Mouse (Mus musculus) midbrain, embryonic 15.5 days (tissue): ENCODE measurements around the gene Bnc2. TPM values are rescaled to one million over a fixed set of nuclear protein-coding genes. Genes with fewer than 3 reads are reported as not detected.

Experiments used
- ATAC-seq: fragments of 200-750 bp; cut with Nextera tagmentation; replicated peaks from 2 replicates; pipeline ENCODE4 v1.8.0; 2017; ENCODE audit warnings: moderate TSS enrichment
- H3K27ac ChIP-seq: fragments of 300-500 bp; sonication (generic); 2 replicates; pipeline ENCODE4 v1.5.1; 2015; ENCODE audit warnings: mild to moderate bottlenecking, inconsistent platforms
- H3K27me3 ChIP-seq: fragments of 300-500 bp; sonication (generic); replicated peaks from 2 replicates; pipeline ENCODE4 v1.6.1; 2015; ENCODE audit warnings: inconsistent platforms
- H3K36me3 ChIP-seq: fragments of 300-500 bp; sonication (generic); replicated peaks from 2 replicates; pipeline ENCODE4 v1.6.1; 2015; ENCODE audit warnings: inconsistent platforms
- H3K4me1 ChIP-seq: fragments of 300-500 bp; sonication (generic); 2 replicates; pipeline ENCODE4 v1.6.1; 2015; ENCODE audit warnings: inconsistent platforms
- H3K4me2 ChIP-seq: fragments of 300-500 bp; sonication (generic); 2 replicates; pipeline ENCODE4 v1.6.1; 2015; ENCODE audit warnings: inconsistent platforms, mild to moderate bottlenecking, moderate library complexity
- H3K4me3 ChIP-seq: fragments of 300-500 bp; sonication (generic); 2 replicates; pipeline ENCODE4 v1.5.1; 2015; ENCODE audit warnings: mild to moderate bottlenecking, inconsistent platforms
- H3K9ac ChIP-seq: fragments of 300-500 bp; sonication (generic); 2 replicates; pipeline ENCODE4 v1.6.1; 2015; ENCODE audit warnings: mild to moderate bottlenecking, inconsistent platforms
- H3K9me3 ChIP-seq: fragments of 300-500 bp; sonication (generic); 2 replicates; pipeline ENCODE4 v1.6.1; 2016; ENCODE audit warnings: inconsistent platforms
- WGBS: fragments of 180-500 bp; shearing (Covaris S2); methylation state at CpG from one replicate; pipeline ENCODE4 v1.1.7; 2015; ENCODE audit warnings: mixed read lengths; 5-methylcytosine and 5-hydroxymethylcytosine counted together
- polyA plus RNA-seq: library from polyadenylated mRNA; unstranded; fragments of >200 nt; fragmentation: Nextera tagmentation; extraction: Ambion mirVana; gene quantifications from 2 replicates; pipeline ENCODE4 v1.2.1, GENCODE M21; 2015

Bnc2 gene
- polyA plus RNA-seq, 1 experiment from 2014 or later, result 35.7 TPM

GRCm38 (mm10) chr4:84274158-84274557 is 400.9 kb downstream of the Bnc2 start:
- no peak for ATAC-seq

GRCm38 (mm10) chr4:84272867-84273266 is 402.2 kb downstream of the Bnc2 start:
- no peak for ATAC-seq
- no peak overlapping the region for H3K27ac ChIP-seq

More at GRCm38 (mm10) chr4:84274158-84274557, 400.9 kb downstream of the Bnc2 start:
- H3K4me2 ChIP-seq, result no peak overlapping the region
- no peaks in the 10 kb centered on the region for H3K4me1 ChIP-seq
- peaks cover 17% of the 10 kb centered on the region for H3K27me3 ChIP-seq
- H3K36me3 ChIP-seq, result no peaks in the 10 kb centered on the region
- WGBS, result 35% methylated on average over 3 of the region's 3 CpGs
- H3K4me3 ChIP-seq, result no peak overlapping the region
- no peak overlapping the region for H3K27ac ChIP-seq
- no peaks in the 10 kb centered on the region for H3K9me3 ChIP-seq
- H3K9ac ChIP-seq, result no peak overlapping the region

GRCm38 (mm10) chr4:84269845-84270244 is 405.2 kb downstream of the Bnc2 start:
- no peak for ATAC-seq
- no peak overlapping the region for H3K4me2 ChIP-seq
- H3K4me1 ChIP-seq, result 0 out of 2 replicates have a peak, but pooled peaks cover 3% of the 10 kb centered on the region
- H3K27ac ChIP-seq, result no peak overlapping the region
- 78% methylated on average over 6 of the region's 6 CpGs for WGBS
- no peak overlapping the region for H3K4me3 ChIP-seq
- H3K36me3 ChIP-seq, result no peaks in the 10 kb centered on the region
- no peaks in the 10 kb centered on the region for H3K9me3 ChIP-seq
- no peak overlapping the region for H3K9ac ChIP-seq
- H3K27me3 ChIP-seq, result peaks cover 9% of the 10 kb centered on the region

More at GRCm38 (mm10) chr4:84272867-84273266, 402.2 kb downstream of the Bnc2 start:
- Histone ChIP-seq H3K9me3 (no peaks in the 10 kb centered on the region), H3K4me3 (no peak overlapping the region), H3K36me3 (no peaks in the 10 kb centered on the region), H3K4me1 (no peaks in the 10 kb centered on the region), H3K4me2 (no peak overlapping the region), H3K27me3 (peaks cover 12% of the 10 kb centered on the region), H3K9ac (no peak overlapping the region)
- 72% methylated on average over 2 of the region's 2 CpGs for WGBS

- Histone ChIP-seq H3K4me3 (no peak overlapping the region), H3K27ac (no peak overlapping the region), H3K36me3 (no peaks in the 10 kb centered on the region), H3K9ac (no peak overlapping the region), H3K4me2 (no peak overlapping the region), H3K9me3 (no peaks in the 10 kb centered on the region), H3K4me1 (no peaks in the 10 kb centered on the region), H3K27me3 (no peaks in the 10 kb centered on the region)
- 92% methylated on average over 2 of the region's 2 CpGs for WGBS
- ATAC-seq, result no peak
Measured at GRCm38 (mm10) chr4:84247356-84247755, 427.7 kb downstream of the Bnc2 start.

- H3K27ac ChIP-seq, result no peak overlapping the region
- H3K27me3 ChIP-seq, result no peaks in the 10 kb centered on the region; the same call in 1 of the 2 replicates
- no peak overlapping the region for H3K4me3 ChIP-seq
- H3K9me3 ChIP-seq, result no peaks in the 10 kb centered on the region
- H3K9ac ChIP-seq, result no peak overlapping the region
- no peaks in the 10 kb centered on the region for H3K4me1 ChIP-seq
- H3K36me3 ChIP-seq, result no peaks in the 10 kb centered on the region
- ATAC-seq, result no peak
- 61% methylated on average over 7 of the region's 7 CpGs for WGBS
- no peak overlapping the region for H3K4me2 ChIP-seq
Measured at GRCm38 (mm10) chr4:84232346-84232745, 442.7 kb downstream of the Bnc2 start.

GRCm38 (mm10) chr4:84231251-84231650 is 443.8 kb downstream of the Bnc2 start:
- Histone ChIP-seq H3K4me3 (no peak overlapping the region), H3K9ac (no peak overlapping the region), H3K27ac (no peak overlapping the region), H3K4me1 (no peaks in the 10 kb centered on the region), H3K36me3 (no peaks in the 10 kb centered on the region), H3K4me2 (no peak overlapping the region), H3K9me3 (no peaks in the 10 kb centered on the region), H3K27me3 (no peaks in the 10 kb centered on the region; the same call in 1 of the 2 replicates)
- ATAC-seq, result no peak
- WGBS, result 92% methylated on average over 2 of the region's 2 CpGs

- no peak for ATAC-seq
- H3K36me3 ChIP-seq, result no peaks in the 10 kb centered on the region
- no peak overlapping the region for H3K4me2 ChIP-seq
- H3K9ac ChIP-seq, result no peak overlapping the region
- no peaks in the 10 kb centered on the region for H3K4me1 ChIP-seq
- whole genome bisulfite sequencing, result 81% methylated on average over 10 of the region's 10 CpGs
- no peaks in the 10 kb centered on the region; the same call in 1 of the 2 replicates for H3K27me3 ChIP-seq
- no peak overlapping the region for H3K27ac ChIP-seq
- H3K4me3 ChIP-seq, result no peak overlapping the region
- H3K9me3 ChIP-seq, result no peaks in the 10 kb centered on the region
Measured at GRCm38 (mm10) chr4:84229189-84229960, 445.7 kb downstream of the Bnc2 start.

GRCm38 (mm10) chr4:84228551-84228950 is 446.5 kb downstream of the Bnc2 start:
- no peaks in the 10 kb centered on the region for H3K9me3 ChIP-seq
- no peak overlapping the region for H3K4me3 ChIP-seq
- H3K27me3 ChIP-seq, result no peaks in the 10 kb centered on the region; the same call in 1 of the 2 replicates
- ATAC-seq, result no peak
- WGBS, result 92% methylated on average over 5 of the region's 5 CpGs
- H3K27ac ChIP-seq, result no peak overlapping the region
- H3K9ac ChIP-seq, result no peak overlapping the region
- H3K4me1 ChIP-seq, result no peaks in the 10 kb centered on the region
- H3K36me3 ChIP-seq, result no peaks in the 10 kb centered on the region
- H3K4me2 ChIP-seq, result no peak overlapping the region

Other genes with a start within 250 kb of the Bnc2 start
- 4.9 and 5.7 TPM in 2 replicates for gene Cntln, start 209.0 kb upstream of the Bnc2 start, polyA plus RNA-seq